Mouse (Mus musculus): ENCODE measurements around the gene Mmp14.

DNA sequence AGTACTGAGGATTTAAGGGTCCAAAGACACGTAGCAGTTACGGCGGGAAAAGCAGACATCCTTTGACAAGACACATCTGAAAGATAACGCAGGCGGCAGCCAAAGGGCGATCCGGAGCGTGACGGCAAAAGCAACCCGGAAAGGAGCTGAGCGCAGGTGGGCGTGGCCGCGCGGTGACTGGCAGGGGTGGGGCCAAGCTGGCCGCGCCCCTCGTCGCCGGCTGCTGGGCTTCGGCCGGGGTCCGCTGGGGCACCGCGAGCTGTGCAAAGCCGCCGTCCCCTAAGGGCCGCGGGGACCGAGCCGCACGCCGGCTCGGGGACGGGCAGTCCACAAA, 32.5 kb downstream of the Mmp14 start, which contains the start of gene Lrp10:
- no peak for TF ChIP-seq FLI1 (IDR thresholded peaks at IDR 0.05; ENCODE audit: low read length)
- no peak for TF ChIP-seq GATA1 (IDR thresholded peaks at IDR 0.05; ENCODE audit: borderline replicate concordance, low read length)
